Mouse (Mus musculus): ENCODE results near the gene Me1. TPM values are rescaled to one million over a fixed set of nuclear protein-coding genes. Genes with fewer than 3 reads are reported as not detected.

The Me1 gene
- total RNA-seq (2023), result under 1 TPM; 0.20 to 0.26 TPM

GRCm38 (mm10) chr9:86695818-86696261, at the start of gene Me1:
TSS of gene Me1 (minus strand) at chr9:86695953.

GRCm38 (mm10) chr9:86742959-86743911, 47.5 kb upstream of the Me1 start, which contains the start of gene Prss35:
TSS of gene Prss35 (plus strand) at chr9:86743649.

GRCm38 (mm10) chr9:86571540-86572135, 124.1 kb downstream of the Me1 start, which contains the start of the genes Pgm3 and Rwdd2a:
TSS of gene Pgm3 (minus strand) at chr9:86571842.
TSS of gene Rwdd2a (plus strand) at chr9:86571991.

Other genes starting within 250 kb of the Me1 start
- gene Ube2cbp, start 231.0 kb downstream of the Me1 start, total RNA-seq (2023), result 1 to 10 TPM; 1.1 to 1.6 TPM
- 10 to 100 TPM; 30.0 to 38.7 TPM for gene Dop1a, start 228.8 kb downstream of the Me1 start, total RNA-seq (2023)
- gene Pgm3, start 124.1 kb downstream of the Me1 start, total RNA-seq (2023), result 1 to 10 TPM; 4.6 to 6.4 TPM
- 1 to 10 TPM; 3.9 to 4.0 TPM for gene Rwdd2a, start 124.0 kb downstream of the Me1 start, total RNA-seq (2023)
- 1 to 10 TPM; 1.1 to 1.4 TPM for gene Prss35, start 47.7 kb upstream of the Me1 start, total RNA-seq (2023)
- gene Snap91, start 184.7 kb upstream of the Me1 start, total RNA-seq (2023), result not detected

Measured in neutrophil, adult 83 days (primary cell).